Mouse (Mus musculus) layer of hippocampus, postnatal 10 days (tissue): ENCODE results near the gene Ten1. TPM values are rescaled to one million over a fixed set of nuclear protein-coding genes. Genes with fewer than 3 reads are reported as not detected.

Source experiments
- DNase-seq, 2 experiments: peaks; one replicate each; pipeline ENCODE4 v3.0.0; 2021; ENCODE audit warnings: low spot score in 2 of 2
- total RNA-seq, 2 experiments: library from RNA; stranded (reverse); gene quantifications; 2 replicates each; pipeline ENCODE4 v1.2.3; 2021

Ten1 gene
- total RNA-seq, 2 experiments from 2014 or later: 39.0 to 46.2 TPM

DNA sequence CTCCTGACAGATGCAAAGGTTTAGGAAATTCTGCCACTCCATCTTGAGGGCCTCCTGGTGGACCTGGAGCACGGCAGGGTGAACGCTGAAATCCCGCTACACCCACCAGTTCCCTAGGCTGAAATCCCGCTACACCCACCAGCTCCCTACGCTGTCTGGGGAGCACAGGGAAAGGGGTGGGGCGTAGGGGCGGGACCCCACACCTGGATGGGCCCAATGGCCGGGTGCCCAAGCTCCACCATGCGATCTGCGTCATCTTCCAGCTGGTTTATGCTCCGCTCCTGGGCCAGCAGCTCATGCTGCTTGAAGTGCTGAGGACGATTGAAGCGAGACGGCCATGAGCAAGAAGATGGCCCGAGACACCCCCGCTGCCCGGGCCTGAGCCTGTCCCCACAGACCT is 33.8 kb downstream of the Ten1 start:
- DNase-seq: no peak

DNA sequence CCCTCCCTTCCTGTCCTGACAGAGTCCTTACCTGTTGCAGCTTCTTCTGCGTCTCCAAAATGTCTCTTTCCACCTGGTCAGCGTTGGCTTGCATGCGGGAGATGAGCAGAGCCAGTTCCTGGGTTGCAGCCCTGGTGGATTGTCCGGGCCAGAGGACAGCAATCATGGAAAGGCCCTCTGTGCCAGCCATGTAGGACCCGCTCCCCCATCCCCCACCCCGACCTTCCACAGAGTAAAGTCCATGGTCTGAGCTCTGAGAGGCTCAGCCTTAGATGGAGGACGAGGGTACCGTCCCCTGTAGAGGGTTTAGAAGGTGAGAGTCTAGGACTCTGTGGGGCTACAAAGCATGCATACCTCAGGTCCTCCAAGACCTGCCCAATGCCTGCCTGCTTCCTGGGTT is 36.2 kb downstream of the Ten1 start:
- DNase-seq: no peak

DNA sequence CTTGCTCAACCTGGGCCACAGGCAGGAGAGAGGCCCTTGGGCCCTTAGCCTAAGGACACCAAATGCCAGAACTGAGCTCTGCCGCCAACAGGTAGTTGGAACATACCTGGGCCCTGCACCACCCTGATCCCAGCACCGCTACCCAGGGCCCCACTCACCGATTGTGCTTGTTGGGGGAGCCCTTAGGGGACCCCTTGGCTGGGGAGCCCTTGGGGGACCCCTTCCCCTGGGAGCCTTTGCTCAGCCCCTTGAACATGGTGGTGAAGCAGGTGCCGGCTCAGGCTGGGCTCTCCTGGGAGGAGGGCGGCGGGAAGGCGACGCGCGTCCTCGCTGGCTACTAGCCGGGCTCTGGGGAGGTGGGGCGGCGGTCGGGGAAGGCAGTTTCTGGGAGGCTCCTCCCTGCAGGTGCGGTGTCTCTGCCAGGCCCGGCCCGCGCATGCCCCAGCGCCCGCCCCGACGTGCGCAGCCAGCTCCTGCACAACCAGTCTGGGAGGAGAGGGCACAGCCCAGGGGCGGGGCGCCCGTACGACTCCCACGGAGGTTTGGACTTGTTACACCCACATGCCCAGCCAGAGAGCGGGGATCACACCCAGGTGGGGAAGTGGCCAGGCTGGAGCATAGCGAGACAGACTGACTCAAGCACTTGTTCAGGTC is 39.2 kb downstream of the Ten1 start, which contains the start of gene Evpl:
Gene Evpl (minus strand): TSS at position 336 of the 654 bp plus-strand sequence.
- DNase-seq: no peak

DNA sequence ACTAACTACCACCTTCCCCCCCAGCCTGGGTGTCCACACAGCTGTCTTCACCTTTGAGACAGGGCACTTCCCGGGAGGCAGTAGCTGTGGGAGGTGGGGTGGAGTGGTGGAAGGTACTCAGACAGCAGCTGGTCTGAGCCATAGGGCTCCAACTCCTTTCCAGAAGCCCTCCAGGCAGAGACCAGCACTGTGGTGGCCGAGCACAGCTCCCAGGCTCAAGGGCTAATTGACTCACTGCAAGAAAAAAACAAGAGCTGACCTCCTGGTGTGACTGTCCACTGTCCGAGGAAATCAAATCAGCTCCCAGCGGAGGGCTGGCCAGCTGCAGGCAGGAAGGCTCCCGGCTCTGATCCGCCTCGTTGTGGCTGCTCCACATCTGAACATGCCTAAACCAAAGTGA is 41.1 kb downstream of the Ten1 start:
- DNase-seq: no peak

DNA sequence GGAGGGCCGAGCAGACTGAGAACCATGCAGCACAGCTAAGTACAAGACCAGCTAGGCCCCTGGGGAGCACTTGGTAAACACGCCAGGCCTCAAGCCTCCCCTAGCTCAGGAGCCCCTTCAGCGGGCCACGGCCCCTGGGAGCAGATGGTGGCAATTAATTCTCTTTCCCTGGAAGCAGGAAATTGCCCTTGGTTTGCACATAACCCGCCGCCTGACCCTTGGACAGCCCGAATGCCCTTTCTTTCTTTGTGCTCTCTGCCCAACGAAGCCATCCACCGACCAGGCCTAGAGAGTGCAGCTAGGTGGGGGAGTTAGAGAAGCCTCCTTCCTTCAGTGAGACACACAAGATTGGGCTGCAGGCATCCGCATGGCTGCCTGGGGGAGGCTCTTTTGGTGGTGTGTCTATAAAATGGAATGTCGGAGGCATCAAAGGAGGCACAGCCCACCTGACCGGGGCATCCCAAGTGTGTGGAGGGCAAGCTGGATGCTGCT is 43.1 kb downstream of the Ten1 start:
- no peak for DNase-seq

DNA sequence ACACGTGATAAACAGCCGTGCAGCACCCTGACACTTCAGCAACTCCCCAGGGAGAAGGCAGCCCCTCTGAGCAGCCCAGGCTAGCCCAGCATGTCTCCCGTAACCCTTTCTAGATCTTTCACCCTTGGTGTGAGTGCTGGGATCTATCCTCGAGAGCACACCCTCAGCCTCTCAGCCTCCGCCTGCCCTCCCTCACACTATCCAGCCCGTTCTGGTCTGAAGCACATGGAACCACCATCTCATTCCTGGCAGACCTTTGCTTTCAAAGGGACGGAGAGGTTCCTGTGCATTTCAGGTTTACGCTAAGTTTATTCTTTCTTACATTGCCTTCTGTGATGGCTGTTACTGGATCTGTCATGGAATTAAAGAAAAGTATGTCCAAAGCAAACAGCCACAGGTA is 45.9 kb downstream of the Ten1 start:
- DNase-seq: no peak

DNA sequence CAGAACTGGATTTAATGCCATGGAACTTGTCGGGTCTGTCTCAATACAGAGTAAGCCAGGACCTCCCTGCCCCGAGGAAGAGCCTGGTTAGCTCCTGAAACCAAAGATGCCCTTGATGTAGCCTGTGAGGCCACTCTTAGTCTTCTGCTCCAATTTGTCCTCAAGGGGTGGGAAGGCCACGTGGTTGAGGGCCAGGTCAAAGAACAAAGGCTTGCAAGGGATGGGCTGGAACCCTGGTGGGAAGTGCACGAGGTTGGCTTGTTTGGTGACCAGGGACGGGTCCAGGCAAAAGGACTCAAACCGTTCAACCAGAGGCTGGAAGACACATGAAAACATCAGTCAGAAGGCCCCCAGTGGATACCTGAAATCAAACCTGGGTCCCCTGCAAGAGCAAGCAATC is 47.0 kb downstream of the Ten1 start:
- DNase-seq: no peak

DNA sequence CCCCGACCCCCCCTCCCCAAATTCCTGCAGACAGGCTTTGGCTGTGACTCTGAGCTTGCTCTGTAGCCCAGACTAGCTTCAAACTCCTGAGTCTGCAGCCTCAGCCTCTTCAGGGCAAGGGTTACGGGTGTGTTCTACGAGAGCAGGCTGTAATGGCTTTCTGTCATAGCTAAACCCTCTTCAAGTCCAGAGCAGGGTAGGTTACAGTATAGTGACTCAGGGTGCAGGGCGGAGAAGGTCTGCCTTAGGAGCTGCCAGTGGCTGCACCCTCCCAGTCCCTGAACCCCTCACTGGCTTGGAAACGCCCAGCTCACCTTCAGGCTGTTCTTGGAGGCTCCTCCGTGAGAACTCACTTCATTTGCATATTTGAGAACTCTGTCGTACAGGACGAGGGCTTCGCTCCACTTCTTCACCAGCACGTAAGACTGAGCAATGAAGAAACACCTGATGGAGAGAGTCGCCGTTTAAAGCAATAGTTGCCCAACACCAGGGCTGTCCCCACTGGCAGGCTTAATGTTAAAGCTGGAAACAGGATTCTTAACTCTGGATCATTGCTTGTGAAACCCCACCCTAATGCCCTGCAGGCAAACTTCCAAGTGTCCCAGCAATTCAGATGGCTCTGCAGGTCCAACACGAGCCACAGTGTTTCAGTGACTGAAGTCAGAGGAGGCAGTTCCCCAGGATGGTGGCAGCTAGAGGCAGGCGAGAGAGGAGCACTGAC is 49.0 kb downstream of the Ten1 start:
- DNase-seq: no peak

DNA sequence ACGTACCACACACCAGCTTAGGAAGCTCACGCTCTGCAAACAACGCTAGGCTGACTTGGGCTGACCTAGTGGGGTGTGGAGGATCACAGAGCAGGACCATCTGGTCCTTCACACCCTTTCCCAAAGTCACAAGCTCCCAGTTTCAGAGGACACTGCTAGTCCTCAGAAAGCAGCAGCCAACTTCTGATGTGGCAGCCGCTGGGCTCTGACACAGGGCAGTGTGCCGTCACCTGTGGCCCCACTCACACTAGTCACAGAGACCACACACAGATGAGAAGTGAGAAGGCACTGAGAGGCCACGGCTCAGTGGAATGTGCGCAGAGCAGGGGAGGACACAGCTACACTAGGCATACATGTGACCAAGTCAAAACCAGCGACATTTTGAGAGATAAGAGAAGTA is 52.2 kb downstream of the Ten1 start:
- DNase-seq: no peak

DNA sequence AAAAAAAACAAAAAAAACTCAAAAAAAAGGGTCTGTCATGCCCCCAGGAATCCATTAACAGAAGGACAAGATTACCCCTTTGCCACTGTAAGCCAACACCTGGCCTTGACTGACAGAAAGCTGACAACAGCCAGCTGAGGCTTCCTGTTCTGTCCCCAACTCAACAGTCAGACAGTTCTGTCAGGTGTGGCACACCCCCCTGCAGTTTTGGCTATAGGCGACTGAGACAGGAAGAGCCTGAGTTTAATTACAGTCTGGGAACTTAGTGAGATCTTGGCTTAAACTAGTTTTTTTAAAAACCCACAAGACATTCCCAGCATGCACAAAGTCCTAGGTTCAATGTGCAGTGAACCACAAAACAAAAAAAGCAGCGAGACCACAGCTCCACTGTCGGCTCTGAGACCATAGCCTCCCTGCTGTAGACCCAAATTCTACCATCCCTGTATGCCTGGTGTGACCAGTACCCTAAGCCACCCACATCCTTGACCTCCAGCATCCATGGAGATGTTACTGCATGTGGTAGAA is 54.5 kb downstream of the Ten1 start:
- DNase-seq: no peak

DNA sequence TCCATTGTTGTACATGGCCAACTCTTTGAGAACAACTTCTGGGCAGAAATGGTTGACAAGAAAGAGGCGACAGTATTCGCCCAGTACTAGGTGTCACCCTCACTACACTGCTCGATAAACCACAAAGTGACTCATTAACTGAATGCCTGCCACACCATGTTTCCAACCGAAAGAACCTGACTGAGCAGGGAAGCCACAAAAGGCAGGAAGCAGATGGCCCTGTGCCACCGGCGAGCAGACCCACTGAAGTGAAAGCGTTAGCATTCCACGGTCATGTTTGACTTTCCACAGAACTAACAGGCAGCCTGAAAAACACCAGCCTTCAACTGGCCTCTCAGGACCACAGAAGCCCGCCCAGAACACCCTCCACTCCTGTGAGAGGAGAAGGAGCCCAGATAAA is 56.0 kb downstream of the Ten1 start:
- no peak for DNase-seq

DNA sequence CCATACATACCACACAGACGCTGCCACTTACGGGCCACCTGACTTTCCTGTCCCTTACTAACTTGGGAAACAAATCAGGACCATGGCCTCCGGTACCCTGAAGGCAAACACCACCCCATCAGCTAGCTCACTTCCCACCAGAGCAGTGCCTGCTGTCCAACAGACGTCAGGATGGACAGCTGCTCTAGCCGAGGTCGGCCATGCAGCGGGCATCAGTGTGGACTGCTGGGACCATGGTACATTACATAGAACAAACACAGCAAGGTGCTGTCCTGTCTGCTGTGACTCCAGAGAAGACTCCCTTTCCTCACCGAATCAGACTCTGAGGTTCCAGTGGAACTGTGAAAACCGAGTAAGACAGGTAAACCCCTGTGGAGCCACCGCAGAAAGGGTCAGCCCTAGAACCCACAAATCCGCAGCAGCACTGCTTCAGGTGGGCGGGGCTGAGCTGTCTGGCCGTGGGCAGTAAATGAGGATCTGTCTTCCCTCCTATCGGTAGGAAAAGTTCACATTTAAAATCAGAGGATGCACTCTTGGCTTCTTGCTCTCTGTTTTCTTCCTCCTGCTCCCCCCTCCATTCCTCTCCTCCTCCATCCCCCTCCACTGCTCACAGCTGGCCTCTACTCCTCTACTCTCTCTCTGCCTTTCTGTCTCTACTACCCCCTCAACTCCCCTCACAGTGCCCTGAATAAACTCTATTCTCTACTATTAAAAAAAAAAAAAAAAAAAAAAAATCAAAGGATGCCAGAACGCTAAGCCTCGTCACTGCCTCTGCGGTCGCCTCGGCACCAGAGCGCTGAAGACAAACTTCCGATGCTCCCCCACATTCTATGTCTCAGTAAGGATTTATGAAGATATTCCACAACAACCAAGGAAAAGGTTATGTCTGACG is 56.7 kb downstream of the Ten1 start:
- no peak for DNase-seq

DNA sequence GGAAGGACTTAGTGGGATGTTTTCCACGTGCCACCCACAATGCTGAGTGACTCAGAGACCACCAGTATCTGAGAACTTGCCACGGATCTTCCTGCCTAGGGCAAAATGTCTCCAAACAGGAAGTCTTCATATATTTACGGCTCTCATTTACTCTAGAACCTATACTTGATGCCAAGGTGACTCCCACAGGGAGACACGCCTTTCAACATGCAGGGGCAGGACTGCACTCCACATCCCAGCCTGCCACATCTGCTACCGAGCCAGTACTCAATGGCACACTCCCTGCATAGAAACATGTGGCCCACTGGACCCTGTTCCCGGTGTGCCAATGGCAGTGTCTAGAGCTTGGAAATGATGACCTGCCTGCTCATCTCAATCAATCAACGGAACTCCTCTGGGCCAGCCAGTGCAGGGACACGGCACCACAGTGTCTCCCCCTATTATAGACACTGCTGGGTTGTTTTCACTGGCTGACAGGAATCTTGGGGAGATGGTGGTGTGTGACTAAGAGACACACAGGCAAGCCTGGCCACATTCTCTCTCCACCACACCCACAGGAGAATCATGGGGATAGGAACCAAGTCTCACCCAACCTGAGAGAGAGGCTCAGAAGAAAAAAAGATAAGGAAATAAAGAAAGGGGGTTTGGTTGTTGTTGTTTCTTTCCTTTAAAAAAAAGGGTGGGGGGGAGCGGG is 57.5 kb downstream of the Ten1 start:
- no peak for DNase-seq

DNA sequence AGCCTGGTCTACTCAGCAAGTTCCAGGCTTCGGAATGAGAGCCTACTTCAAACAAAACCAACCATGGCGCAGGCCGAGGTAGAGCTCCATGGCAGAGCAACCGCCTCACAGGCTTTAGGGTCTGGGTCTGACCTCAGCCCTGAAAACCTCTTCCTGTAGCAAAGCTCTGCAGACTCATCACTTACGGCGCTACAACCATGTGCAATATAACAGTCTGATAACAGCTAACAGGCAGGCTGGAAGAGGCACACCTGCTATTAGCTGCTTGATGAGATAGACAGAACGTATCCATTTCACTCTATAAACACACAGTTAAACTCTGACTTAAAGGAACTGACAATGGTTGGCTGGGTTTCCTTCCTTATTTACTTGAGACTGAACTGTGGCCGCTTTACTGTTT is 60.8 kb downstream of the Ten1 start:
- no peak for DNase-seq

DNA sequence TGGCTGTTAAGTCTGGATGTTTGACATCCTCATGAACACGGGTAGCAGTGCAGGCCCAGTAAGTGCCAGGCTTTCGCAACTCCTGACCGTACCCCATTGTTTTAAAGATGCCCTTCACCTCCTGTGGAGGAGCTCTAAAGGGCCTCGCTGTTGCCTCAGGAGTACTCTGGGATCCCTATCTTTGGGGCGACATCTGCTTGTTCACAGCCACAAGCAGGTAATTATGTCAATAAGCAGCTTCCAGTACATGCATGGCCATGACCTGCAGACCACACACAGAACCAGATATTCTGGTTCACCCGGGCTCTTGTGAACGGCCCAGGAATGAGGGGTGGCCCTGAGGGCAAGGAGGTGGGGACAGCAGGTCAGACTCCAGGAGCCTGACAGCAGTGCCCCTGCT is 61.6 kb downstream of the Ten1 start:
- DNase-seq: no peak

Other genes with a start within 250 kb of the Ten1 start
- 1 to 10 TPM in 1 of 2 experiments, under 1 TPM in 1; 0.85 to 1.3 TPM for gene Itgb4, start 224.1 kb upstream of the Ten1 start, total RNA-seq
- gene Galk1, start 186.1 kb upstream of the Ten1 start, total RNA-seq: 10 to 100 TPM; 20.5 to 24.7 TPM
- 100 to 1,000 TPM; 400 to 469 TPM for gene H3f3b, start 170.9 kb upstream of the Ten1 start, total RNA-seq
- gene Unk, start 168.5 kb upstream of the Ten1 start, total RNA-seq: 10 to 100 TPM; 23.9 to 28.1 TPM
- 1 to 10 TPM; 1.3 TPM for gene Unc13d, start 120.9 kb upstream of the Ten1 start, total RNA-seq
- 100 to 1,000 TPM; 199 to 238 TPM for gene Wbp2, start 111.9 kb upstream of the Ten1 start, total RNA-seq
- gene Trim47, start 71.6 kb upstream of the Ten1 start, total RNA-seq: 1 to 10 TPM; 6.4 to 7.2 TPM
- gene Trim65, start 67.7 kb upstream of the Ten1 start, total RNA-seq: 1 to 10 TPM; 5.3 to 5.5 TPM
- 10 to 100 TPM; 55.6 to 64.8 TPM for gene Mrpl38, start 60.0 kb upstream of the Ten1 start, total RNA-seq
- gene Fbf1, start 30.7 kb upstream of the Ten1 start, total RNA-seq: 10 to 100 TPM; 84.7 to 94.9 TPM
- gene Acox1, start 190 bp downstream of the Ten1 start, total RNA-seq: 100 to 1,000 TPM; 112 to 116 TPM
- under 1 TPM; 0.57 to 0.65 TPM for gene Evpl, start 39.2 kb downstream of the Ten1 start, total RNA-seq
- 10 to 100 TPM; 50.5 to 51.9 TPM for gene Srp68, start 75.4 kb downstream of the Ten1 start, total RNA-seq
- gene Galr2, start 82.1 kb downstream of the Ten1 start, total RNA-seq: not detected
- 10 to 100 TPM; 84.6 to 97.9 TPM for gene Exoc7, start 108.4 kb downstream of the Ten1 start, total RNA-seq
- 10 to 100 TPM in 1 of 2 experiments, 1 to 10 TPM in 1; 9.5 to 10.4 TPM for gene Foxj1, start 136.5 kb downstream of the Ten1 start, total RNA-seq
- gene Rnf157, start 214.2 kb downstream of the Ten1 start, total RNA-seq: 100 to 1,000 TPM; 184 to 186 TPM
- 10 to 100 TPM; 35.7 to 46.1 TPM for gene Ubald2, start 235.2 kb downstream of the Ten1 start, total RNA-seq